Mouse (Mus musculus) spleen, adult 2 months (tissue): ENCODE measurements around the gene Unc50.

Experiments used
- CTCF ChIP-seq: fragments of 200-500 bp; IDR thresholded peaks from 2 replicates; pipeline ENCODE4 v1.5.1; 2011; ENCODE audit warnings: mild to moderate bottlenecking, inconsistent platforms; ENCODE audit not compliant: insufficient read depth, insufficient read length, insufficient replicate concordance; ENCODE audit errors: extremely low read depth
- POLR2A ChIP-seq: fragments of 200-500 bp; IDR thresholded peaks from 2 replicates; pipeline ENCODE4 v1.6.1; 2011; ENCODE audit warnings: low read depth, low read length, inconsistent platforms

GRCm38 (mm10) chr1:37429366-37430296 lies at the start of gene Unc50, which contains the start of gene Coa5:
- peak; percentile 83 for TF ChIP-seq POLR2A
- TF ChIP-seq CTCF = no peak
